Mouse (Mus musculus) embryonic facial prominence, embryonic 14.5 days (tissue): ENCODE measurements around the gene Rasgrp3. TPM values are rescaled to one million over a fixed set of nuclear protein-coding genes. Genes with fewer than 3 reads are reported as not detected.

Experiments
- ATAC-seq: fragments of 200-750 bp; cut with Nextera tagmentation; 2 replicates; pipeline ENCODE4 v1.8.0; 2017; ENCODE audit warnings: low read depth, moderate number of reproducible peaks, moderate TSS enrichment
- DNase-seq: peaks from one replicate; pipeline ENCODE4 v3.0.0-alpha.2; 2015; ENCODE audit warnings: low spot score
- H3K27ac ChIP-seq: fragments of 300-500 bp; sonication (generic); replicated peaks from 2 replicates; pipeline ENCODE4 v1.5.1; 2014; ENCODE audit warnings: low read depth, mild to moderate bottlenecking, low read length, moderate library complexity
- H3K27me3 ChIP-seq: fragments of 300-500 bp; sonication (generic); replicated peaks from 2 replicates; pipeline ENCODE4 v1.6.1; 2014; ENCODE audit warnings: low read length; ENCODE audit not compliant: control insufficient read depth, insufficient read depth
- H3K36me3 ChIP-seq: fragments of 300-500 bp; sonication (generic); 2 replicates; pipeline ENCODE4 v1.6.1; 2014; ENCODE audit warnings: low read length, mixed read lengths; ENCODE audit not compliant: control insufficient read depth, insufficient read depth
- H3K4me1 ChIP-seq: fragments of 300-500 bp; sonication (generic); 2 replicates; pipeline ENCODE4 v1.6.1; 2014; ENCODE audit warnings: antibody characterized with exemption, low read length; ENCODE audit not compliant: control insufficient read depth, insufficient read depth
- H3K4me2 ChIP-seq: fragments of 300-500 bp; sonication (generic); 2 replicates; pipeline ENCODE4 v1.6.1; 2014; ENCODE audit warnings: low read depth, mild to moderate bottlenecking, low read length, moderate library complexity, mixed read lengths
- H3K4me3 ChIP-seq: fragments of 300-500 bp; sonication (generic); 2 replicates; pipeline ENCODE4 v1.5.1; 2014; ENCODE audit warnings: low read depth, mild to moderate bottlenecking, low read length
- H3K9ac ChIP-seq: fragments of 300-500 bp; sonication (generic); 2 replicates; pipeline ENCODE4 v1.6.1; 2014; ENCODE audit warnings: low read depth, mild to moderate bottlenecking, low read length, moderate library complexity, mixed read lengths
- H3K9me3 ChIP-seq: fragments of 300-500 bp; sonication (generic); 2 replicates; pipeline ENCODE4 v1.6.1; 2016; ENCODE audit warnings: low read length; ENCODE audit not compliant: control insufficient read depth
- WGBS: fragments of 180-500 bp; shearing (Covaris S2); extraction: QIAGEN DNeasy Blood & Tissue Kit; methylation state at CpG from one replicate; pipeline ENCODE4 v1.1.7; 2014; 5-methylcytosine and 5-hydroxymethylcytosine counted together
- polyA plus RNA-seq: library from polyadenylated mRNA; unstranded; fragments of >200 nt; fragmentation: Nextera tagmentation; extraction: Ambion mirVana; gene quantifications from 2 replicates; pipeline ENCODE4 v1.2.1, GENCODE M21; 2014

Rasgrp3 gene
- polyA plus RNA-seq, 1 experiment from 2014 or later: 12.5 TPM

- peaks cover 2% of the 10 kb centered on the region; the same call in 1 of the 2 replicates for H3K4me1 ChIP-seq
- 71% methylated on average over 6 of the region's 6 CpGs for WGBS
- ATAC-seq: no peak
- no peaks in the 10 kb centered on the region for H3K27me3 ChIP-seq
- H3K4me3 ChIP-seq: no peak overlapping the region; the same call in 1 of the 2 replicates
- no peak overlapping the region for H3K9ac ChIP-seq
- no peaks in the 10 kb centered on the region for H3K36me3 ChIP-seq
- H3K27ac ChIP-seq: 0 out of 2 replicates have a peak overlapping the region, but pooled peaks have one; percentile 3
- H3K4me2 ChIP-seq: no peak overlapping the region; the same call in 1 of the 2 replicates
- DNase-seq: no peak
- no peaks in the 10 kb centered on the region for H3K9me3 ChIP-seq
These were observed 1.1 kb downstream of the Rasgrp3 start for GRCm38 (mm10) chr17:75436819-75437218.

GRCm38 (mm10) chr17:75437239-75437750, 1.6 kb downstream of the Rasgrp3 start:
- Histone ChIP-seq H3K9ac (no peak overlapping the region), H3K36me3 (no peaks in the 10 kb centered on the region), H3K4me2 (no peak overlapping the region; the same call in 1 of the 2 replicates), H3K4me3 (no peak overlapping the region), H3K27ac (0 out of 2 replicates have a peak overlapping the region, but pooled peaks have one; percentile 3), H3K9me3 (no peaks in the 10 kb centered on the region), H3K4me1 (peaks cover 2% of the 10 kb centered on the region; the same call in 1 of the 2 replicates), H3K27me3 (no peaks in the 10 kb centered on the region)
- WGBS: 73% methylated on average over 11 of the region's 11 CpGs
- ATAC-seq: no peak
- DNase-seq: peak; percentile 6

DNA sequence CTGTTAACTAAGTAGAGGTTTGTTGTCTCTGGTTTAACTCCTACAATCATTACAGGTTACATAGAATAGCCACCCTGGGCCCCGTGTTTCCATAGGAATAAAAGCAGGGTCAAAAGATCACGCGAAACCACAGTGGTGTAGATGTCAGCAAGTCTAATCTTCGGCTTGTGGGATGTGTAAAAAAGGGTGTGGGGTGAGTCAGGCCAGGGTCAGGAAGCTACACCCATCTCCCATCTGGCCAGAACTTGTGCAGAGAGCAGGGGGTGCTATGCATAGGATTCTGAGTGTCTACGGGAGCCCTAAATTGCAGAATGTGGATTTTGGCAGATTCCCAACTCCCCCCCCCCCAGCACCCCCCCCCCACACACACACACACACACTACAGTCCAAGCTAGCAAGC, 2.5 kb downstream of the Rasgrp3 start:
- H3K9ac ChIP-seq: no peak overlapping the region
- H3K4me3 ChIP-seq: no peak overlapping the region
- H3K27ac ChIP-seq: no peak overlapping the region
- ATAC-seq: 0 out of 2 replicates have a peak, but pooled peaks have one; percentile 30
- H3K4me2 ChIP-seq: no peak overlapping the region; the same call in 1 of the 2 replicates
- no peaks in the 10 kb centered on the region for H3K36me3 ChIP-seq
- 51% methylated on average over 5 of the region's 5 CpGs for WGBS
- H3K27me3 ChIP-seq: no peaks in the 10 kb centered on the region
- DNase-seq: peak; percentile 12
- H3K4me1 ChIP-seq: peaks cover 2% of the 10 kb centered on the region; the same call in 1 of the 2 replicates
- H3K9me3 ChIP-seq: no peaks in the 10 kb centered on the region

DNA sequence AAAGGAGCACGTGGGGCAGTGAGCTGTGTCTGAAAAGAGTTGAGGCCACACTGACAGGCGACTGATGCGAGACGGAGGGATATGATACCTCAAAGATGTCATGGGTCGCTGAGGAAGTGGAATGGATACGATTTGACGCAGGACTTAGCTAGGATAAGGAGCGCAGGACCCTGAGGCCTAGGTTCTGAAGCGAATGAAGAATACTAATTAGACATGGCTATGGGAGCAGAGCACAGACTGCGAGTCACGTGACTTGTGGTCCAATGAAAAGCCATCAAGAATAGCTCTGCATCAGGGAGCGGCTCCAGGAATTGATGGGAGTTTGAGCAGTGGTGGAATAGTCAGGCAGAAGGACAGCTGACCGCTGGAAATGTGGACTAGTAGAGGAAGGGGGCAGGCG, 3.4 kb downstream of the Rasgrp3 start:
- H3K9ac ChIP-seq: no peak overlapping the region
- no peak for DNase-seq
- H3K27ac ChIP-seq: no peak overlapping the region
- no peak overlapping the region for H3K4me3 ChIP-seq
- WGBS: 80% methylated on average over 14 of the region's 14 CpGs
- ATAC-seq: no peak
- no peaks in the 10 kb centered on the region for H3K36me3 ChIP-seq
- H3K27me3 ChIP-seq: no peaks in the 10 kb centered on the region
- H3K4me1 ChIP-seq: peaks cover 2% of the 10 kb centered on the region; the same call in 1 of the 2 replicates
- no peak overlapping the region for H3K4me2 ChIP-seq
- no peaks in the 10 kb centered on the region for H3K9me3 ChIP-seq

GRCm38 (mm10) chr17:75440619-75441018, 4.9 kb downstream of the Rasgrp3 start:
- H3K36me3 ChIP-seq: no peaks in the 10 kb centered on the region
- no peak overlapping the region for H3K27ac ChIP-seq
- H3K9me3 ChIP-seq: no peaks in the 10 kb centered on the region
- 68% methylated on average over 7 of the region's 7 CpGs for WGBS
- DNase-seq (peak; percentile 17), ATAC-seq (no peak)
- no peak overlapping the region for H3K4me3 ChIP-seq
- H3K27me3 ChIP-seq: no peaks in the 10 kb centered on the region
- no peak overlapping the region for H3K4me2 ChIP-seq
- peaks cover 2% of the 10 kb centered on the region; the same call in 1 of the 2 replicates for H3K4me1 ChIP-seq
- H3K9ac ChIP-seq: no peak overlapping the region

GRCm38 (mm10) chr17:75441260-75441830, 5.6 kb downstream of the Rasgrp3 start:
- Histone ChIP-seq H3K4me2 (no peak overlapping the region), H3K4me1 (no peaks in the 10 kb centered on the region), H3K36me3 (no peaks in the 10 kb centered on the region), H3K9ac (no peak overlapping the region), H3K27me3 (no peaks in the 10 kb centered on the region), H3K4me3 (no peak overlapping the region), H3K9me3 (no peaks in the 10 kb centered on the region), H3K27ac (no peak overlapping the region)
- DNase-seq (no peak), ATAC-seq (no peak)
- 80% methylated on average over 5 of the region's 5 CpGs for WGBS

DNA sequence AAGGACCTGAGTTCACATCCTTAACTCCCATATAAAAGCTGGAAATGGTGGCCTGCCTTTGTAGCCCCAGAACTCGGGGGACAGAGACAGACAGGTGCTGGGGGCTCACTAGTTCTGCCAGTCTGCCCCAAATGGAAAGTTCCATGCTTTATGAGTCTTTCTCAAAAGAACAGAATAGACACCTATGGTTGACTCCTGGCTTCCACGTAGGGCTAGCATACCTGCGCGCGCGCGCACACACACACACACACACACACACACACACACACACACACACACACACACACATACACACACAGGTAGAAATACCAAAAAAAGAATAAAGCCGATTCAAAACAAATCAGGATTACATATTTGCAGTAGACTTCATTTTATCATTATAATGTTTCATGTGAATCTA, 6.7 kb downstream of the Rasgrp3 start:
- DNase-seq (no peak), ATAC-seq (no peak)
- H3K9me3 ChIP-seq: no peaks in the 10 kb centered on the region
- no peaks in the 10 kb centered on the region for H3K4me1 ChIP-seq
- H3K9ac ChIP-seq: no peak overlapping the region
- 96% methylated on average over 8 of the region's 8 CpGs for WGBS
- no peaks in the 10 kb centered on the region for H3K27me3 ChIP-seq
- H3K4me3 ChIP-seq: no peak overlapping the region
- no peak overlapping the region for H3K4me2 ChIP-seq
- no peak overlapping the region for H3K27ac ChIP-seq
- no peaks in the 10 kb centered on the region for H3K36me3 ChIP-seq

DNA sequence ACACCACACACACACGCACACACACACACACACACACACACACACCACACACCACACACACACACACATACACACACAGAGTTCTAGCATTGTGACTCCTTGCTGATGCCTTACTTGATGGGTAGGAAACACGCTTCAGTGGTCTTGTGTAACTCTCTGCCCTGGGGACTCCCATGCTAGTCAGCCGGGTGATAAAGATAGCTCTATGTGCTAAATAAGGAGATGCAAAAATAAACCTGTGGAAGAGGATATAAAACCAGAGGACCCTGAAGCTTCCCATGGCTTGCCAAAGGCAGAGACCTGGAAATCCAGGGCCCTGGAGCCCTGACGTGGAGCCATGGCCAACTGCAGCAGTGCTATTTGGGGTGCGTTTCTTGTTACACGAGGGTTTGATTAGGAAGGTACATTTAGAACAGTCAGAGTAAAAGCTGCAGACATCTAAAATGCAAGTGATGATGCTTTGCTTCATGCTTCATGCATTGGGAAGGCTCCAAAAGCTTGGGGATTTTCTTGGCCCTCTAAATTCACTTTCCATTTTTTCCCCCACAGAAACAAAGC, 7.4 kb downstream of the Rasgrp3 start:
- Histone ChIP-seq H3K4me1 (no peaks in the 10 kb centered on the region), H3K27me3 (no peaks in the 10 kb centered on the region), H3K9me3 (no peaks in the 10 kb centered on the region), H3K4me3 (no peak overlapping the region), H3K4me2 (no peak overlapping the region), H3K9ac (0 out of 2 replicates have a peak overlapping the region, but pooled peaks have one; percentile 8), H3K27ac (no peak overlapping the region; the same call in 1 of the 2 replicates), H3K36me3 (no peaks in the 10 kb centered on the region)
- WGBS: 64% methylated on average over 6 of the region's 6 CpGs
- DNase-seq (peak; percentile 72), ATAC-seq (no peak)
